Mouse (Mus musculus) midbrain, postnatal 0 days (tissue): Measurements from ENCODE around the gene 1600002K03Rik. TPM values are rescaled to one million over a fixed set of nuclear protein-coding genes. Genes with fewer than 3 reads are reported as not detected.

Source experiments
- ATAC-seq: fragments of 200-750 bp; cut with Nextera tagmentation; 2 replicates; pipeline ENCODE4 v1.8.0; 2017; ENCODE audit warnings: moderate number of reproducible peaks, mild to moderate bottlenecking, moderate TSS enrichment, moderate library complexity; ENCODE audit not compliant: low FRiP score
- DNase-seq: peaks from one replicate; pipeline ENCODE4 v3.0.0-alpha.2; 2015; ENCODE audit warnings: low spot score
- H3K27ac ChIP-seq: fragments of 300-500 bp; sonication (generic); 2 replicates; pipeline ENCODE4 v1.5.1; 2014; ENCODE audit warnings: low read depth, mild to moderate bottlenecking, low read length, mixed read lengths
- H3K27me3 ChIP-seq: fragments of 300-500 bp; sonication (generic); 2 replicates; pipeline ENCODE4 v1.6.1; 2014; ENCODE audit warnings: low read length, control low read depth, mixed read lengths; ENCODE audit not compliant: insufficient read depth
- H3K36me3 ChIP-seq: fragments of 300-500 bp; sonication (generic); 2 replicates; pipeline ENCODE4 v1.6.1; 2014; ENCODE audit warnings: low read length, control low read depth, mixed read lengths; ENCODE audit not compliant: insufficient read depth
- H3K4me1 ChIP-seq: fragments of 300-500 bp; sonication (generic); 2 replicates; pipeline ENCODE4 v1.6.1; 2014; ENCODE audit warnings: mild to moderate bottlenecking, control low read depth, antibody characterized with exemption, low read length, mixed read lengths; ENCODE audit not compliant: insufficient read depth
- H3K4me2 ChIP-seq: fragments of 300-500 bp; sonication (generic); 2 replicates; pipeline ENCODE4 v1.6.1; 2014; ENCODE audit warnings: low read depth, mild to moderate bottlenecking, low read length, mixed read lengths; ENCODE audit not compliant: poor library complexity, severe bottlenecking
- H3K4me3 ChIP-seq: fragments of 300-500 bp; sonication (generic); 2 replicates; pipeline ENCODE4 v1.5.1; 2014; ENCODE audit warnings: low read depth, mild to moderate bottlenecking, low read length, moderate library complexity
- H3K9ac ChIP-seq: fragments of 300-500 bp; sonication (generic); replicated peaks from 2 replicates; pipeline ENCODE4 v1.6.1; 2014; ENCODE audit warnings: mild to moderate bottlenecking, low read length, moderate library complexity, mixed read lengths; ENCODE audit not compliant: poor library complexity, severe bottlenecking
- H3K9me3 ChIP-seq: fragments of 300-500 bp; sonication (generic); 2 replicates; pipeline ENCODE4 v1.6.1; 2016; ENCODE audit warnings: low read length, control low read depth
- CTCF ChIP-seq: IDR thresholded peaks from 2 replicates; pipeline ENCODE4 v1.5.1; 2016; ENCODE audit warnings: antibody characterized with exemption, mild to moderate bottlenecking
- WGBS: fragments of 180-500 bp; shearing (Covaris S2); extraction: QIAGEN DNeasy Blood & Tissue Kit; methylation state at CpG from one replicate; pipeline ENCODE4 v1.1.7; 2014; 5-methylcytosine and 5-hydroxymethylcytosine counted together
- polyA plus RNA-seq: library from polyadenylated mRNA; unstranded; fragments of >200 nt; fragmentation: Nextera tagmentation; extraction: Ambion mirVana; gene quantifications from 2 replicates; pipeline ENCODE4 v1.2.1, GENCODE M21; 2015
- total RNA-seq: library from RNA; depleted of rRNA; stranded (reverse); fragments of >200 nt; gene quantifications from 2 replicates; pipeline ENCODE4 v1.2.3, GENCODE M21; 2014

The 1600002K03Rik gene
- total and polyA plus RNA-seq, 2 experiments from 2014 or later = 2.8 to 4.1 TPM

DNA sequence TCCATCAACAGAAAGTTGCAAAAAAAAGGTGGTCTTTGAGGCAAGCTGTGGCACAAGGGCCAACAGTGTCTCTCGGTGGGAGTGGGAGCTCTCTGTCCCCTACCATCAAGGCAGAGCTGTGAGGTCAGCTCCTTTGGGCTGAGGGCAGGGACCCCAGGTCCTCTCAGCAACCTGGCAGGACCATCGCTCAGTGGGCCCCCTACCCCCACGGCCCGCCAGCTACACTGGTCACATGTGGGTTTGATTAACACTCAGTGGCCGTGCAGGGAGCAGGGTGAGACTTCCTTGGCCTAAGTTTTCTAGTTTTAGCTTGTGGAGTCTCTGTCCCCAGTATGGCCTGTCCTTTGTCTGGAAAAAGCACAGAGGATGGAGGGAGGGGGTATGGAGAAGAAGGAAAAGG, 8.1 kb downstream of the 1600002K03Rik start:
- Histone ChIP-seq H3K9me3 (no peaks in the 10 kb centered on the region), H3K4me1 (peaks cover 18% of the 10 kb centered on the region; the same call in 1 of the 2 replicates), H3K27me3 (no peaks in the 10 kb centered on the region), H3K36me3 (no peaks in the 10 kb centered on the region), H3K27ac (peak overlapping the region; percentile 32; the same call in 1 of the 2 replicates), H3K4me3 (peak overlapping the region; percentile 68), H3K4me2 (peak overlapping the region; percentile 86), H3K9ac (peak overlapping the region; percentile 81; the same call in 1 of the 2 replicates)
- no peak for ATAC-seq
- DNase-seq = no peak
- no peak for TF ChIP-seq CTCF
- 16% methylated on average over 5 of the region's 5 CpGs for WGBS

DNA sequence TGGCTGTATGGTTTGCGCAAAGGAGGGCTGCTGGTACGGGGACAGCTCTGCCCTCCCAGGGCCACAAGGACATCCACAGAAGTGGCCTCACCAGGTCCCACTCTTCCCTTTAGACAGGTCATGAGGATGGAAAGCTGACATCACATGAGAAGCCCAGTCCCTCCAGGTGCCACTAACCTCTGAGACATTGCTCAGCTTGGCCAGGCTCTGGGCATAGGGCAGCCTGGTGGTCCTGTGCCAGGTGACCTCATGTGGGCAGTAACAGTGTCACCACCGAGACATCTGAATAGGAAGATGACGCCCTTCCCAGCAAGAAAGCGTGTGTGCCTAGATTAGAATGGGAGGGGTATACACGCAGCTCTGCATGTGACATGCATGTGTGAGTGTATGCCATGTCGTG, 9.8 kb downstream of the 1600002K03Rik start:
- H3K27me3 ChIP-seq = no peaks in the 10 kb centered on the region
- peaks cover 8% of the 10 kb centered on the region; the same call in 1 of the 2 replicates for H3K36me3 ChIP-seq
- WGBS = 60% methylated on average over 7 of the region's 7 CpGs
- peak overlapping the region; percentile 57 for H3K9ac ChIP-seq
- DNase-seq (no peak), ATAC-seq (no peak)
- 0 out of 2 replicates have a peak overlapping the region, but pooled peaks have one; percentile 26 for H3K27ac ChIP-seq
- peak overlapping the region; percentile 86 for H3K4me2 ChIP-seq
- peak overlapping the region; percentile 68; the same call in 1 of the 2 replicates for H3K4me3 ChIP-seq
- TF ChIP-seq CTCF = no peak
- H3K9me3 ChIP-seq = no peaks in the 10 kb centered on the region
- peaks cover 18% of the 10 kb centered on the region; the same call in 1 of the 2 replicates for H3K4me1 ChIP-seq

DNA sequence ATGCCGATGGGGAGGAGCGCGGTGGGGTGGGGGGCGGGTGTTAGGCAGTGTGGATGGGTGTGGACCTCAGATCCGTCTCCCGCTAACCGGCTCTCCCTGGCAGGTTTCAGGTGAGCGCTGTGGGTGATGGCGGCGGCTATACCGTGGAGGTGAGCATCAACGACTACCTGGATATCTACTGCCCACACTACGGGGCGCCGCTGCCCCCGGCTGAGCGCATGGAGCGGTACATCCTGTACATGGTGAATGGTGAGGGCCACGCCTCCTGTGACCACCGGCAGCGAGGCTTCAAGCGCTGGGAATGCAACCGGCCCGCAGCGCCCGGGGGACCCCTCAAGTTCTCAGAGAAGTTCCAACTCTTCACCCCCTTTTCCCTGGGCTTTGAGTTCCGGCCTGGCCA, 13.9 kb downstream of the 1600002K03Rik start:
- Histone ChIP-seq H3K36me3 (peaks cover 19% of the 10 kb centered on the region), H3K4me3 (no peak overlapping the region), H3K4me2 (no peak overlapping the region), H3K9ac (no peak overlapping the region), H3K4me1 (0 out of 2 replicates have a peak, but pooled peaks cover 4% of the 10 kb centered on the region), H3K27me3 (no peaks in the 10 kb centered on the region), H3K9me3 (no peaks in the 10 kb centered on the region), H3K27ac (no peak overlapping the region)
- 43% methylated on average over 27 of the region's 27 CpGs for WGBS
- ATAC-seq (no peak), DNase-seq (no peak)
- TF ChIP-seq CTCF = no peak

DNA sequence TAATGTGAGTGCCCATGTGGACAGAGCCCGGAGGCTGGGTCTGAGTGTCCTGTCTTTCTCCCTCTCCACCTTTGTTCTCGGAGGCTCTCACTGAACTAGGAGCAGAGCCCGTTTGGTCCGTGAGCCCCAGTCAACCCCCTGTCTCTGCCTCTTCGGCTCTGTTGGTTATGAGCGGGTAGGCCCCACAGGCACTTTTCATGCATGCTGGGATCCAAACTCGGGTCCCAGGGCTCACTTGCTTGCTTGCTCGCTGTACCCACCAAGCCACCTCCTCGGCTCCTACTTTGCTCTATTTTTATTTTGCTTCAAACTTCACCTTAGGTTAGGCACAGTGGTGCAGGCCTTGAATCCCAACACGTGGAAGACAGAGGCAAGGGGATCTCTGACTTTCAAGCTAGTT, 15.0 kb downstream of the 1600002K03Rik start:
- H3K4me1 ChIP-seq = no peaks in the 10 kb centered on the region
- no peak for DNase-seq
- peaks cover 19% of the 10 kb centered on the region for H3K36me3 ChIP-seq
- H3K9ac ChIP-seq = no peak overlapping the region
- no peaks in the 10 kb centered on the region for H3K9me3 ChIP-seq
- 58% methylated on average over 10 of the region's 10 CpGs for WGBS
- no peak overlapping the region for H3K4me3 ChIP-seq
- no peak for TF ChIP-seq CTCF
- H3K27me3 ChIP-seq = no peaks in the 10 kb centered on the region
- ATAC-seq = no peak
- H3K27ac ChIP-seq = no peak overlapping the region
- H3K4me2 ChIP-seq = no peak overlapping the region

DNA sequence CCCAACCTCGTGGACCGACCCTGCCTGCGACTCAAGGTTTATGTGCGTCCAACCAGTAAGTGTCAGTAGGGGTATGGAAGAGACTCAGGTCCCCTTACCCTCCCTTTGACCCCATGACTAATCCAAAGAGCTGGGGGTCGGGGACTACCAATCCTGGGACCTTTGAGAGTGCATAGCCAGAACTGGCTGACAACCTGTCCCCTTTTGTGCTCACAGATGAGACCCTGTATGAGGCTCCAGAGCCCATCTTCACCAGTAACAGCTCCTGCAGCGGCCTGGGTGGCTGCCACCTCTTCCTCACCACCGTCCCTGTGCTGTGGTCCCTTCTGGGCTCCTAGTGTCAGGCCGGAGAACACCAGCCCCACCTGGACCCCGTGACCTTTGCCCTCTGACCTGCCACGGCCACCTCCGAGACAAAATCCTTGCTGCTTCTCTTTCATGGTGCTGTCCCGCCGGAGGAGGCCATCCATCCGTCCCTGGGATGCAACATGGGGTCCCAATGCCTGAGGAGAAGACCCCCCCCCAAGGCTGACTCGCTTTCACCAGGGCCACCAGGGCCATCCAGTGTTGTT, 15.8 kb downstream of the 1600002K03Rik start:
- no peak overlapping the region for H3K27ac ChIP-seq
- H3K36me3 ChIP-seq = peaks cover 19% of the 10 kb centered on the region
- no peaks in the 10 kb centered on the region for H3K27me3 ChIP-seq
- no peak overlapping the region for H3K4me3 ChIP-seq
- H3K9ac ChIP-seq = peak overlapping the region; percentile 10; the same call in 1 of the 2 replicates
- no peaks in the 10 kb centered on the region for H3K9me3 ChIP-seq
- no peaks in the 10 kb centered on the region for H3K4me1 ChIP-seq
- H3K4me2 ChIP-seq = no peak overlapping the region
- 40% methylated on average over 15 of the region's 15 CpGs for WGBS
- ATAC-seq = no peak
- TF ChIP-seq CTCF = no peak
- no peak for DNase-seq

DNA sequence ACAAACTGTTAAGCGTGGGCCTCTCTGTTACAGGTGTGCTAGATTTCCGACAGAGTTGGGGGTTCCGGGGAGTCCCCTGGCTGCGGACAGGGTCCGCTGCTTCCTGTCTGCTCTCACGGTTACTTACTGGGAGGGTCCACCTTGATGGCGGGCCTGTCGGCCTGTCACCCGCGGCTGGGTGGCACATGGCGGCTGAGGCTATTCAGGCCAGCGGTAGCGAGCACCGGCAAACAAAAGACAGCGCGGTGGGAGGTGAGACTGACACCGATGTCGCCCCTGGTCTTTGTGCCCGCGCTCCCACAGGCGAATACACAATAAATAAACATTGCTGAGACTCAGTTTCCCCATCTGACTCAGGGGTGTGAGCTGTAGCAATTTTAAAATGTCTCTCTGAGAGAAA, 17.3 kb downstream of the 1600002K03Rik start:
- Histone ChIP-seq H3K4me3 (peak overlapping the region; percentile 30), H3K9me3 (no peaks in the 10 kb centered on the region), H3K4me2 (peak overlapping the region; percentile 58), H3K27ac (peak overlapping the region; percentile 84), H3K36me3 (peaks cover 19% of the 10 kb centered on the region), H3K9ac (peak overlapping the region; percentile 62), H3K27me3 (no peaks in the 10 kb centered on the region), H3K4me1 (no peaks in the 10 kb centered on the region)
- WGBS = 9% methylated on average over 21 of the region's 21 CpGs
- no peak for ATAC-seq
- no peak for TF ChIP-seq CTCF
- no peak for DNase-seq
